Mouse (Mus musculus): ENCODE results near the gene Ccdc170.
"Not testable (repeated sequence)": the region's sequence is repeated elsewhere in the genome, so short reads cannot be mapped to it uniquely, and the experiment has no call there.

Gene Ccdc170

DNA sequence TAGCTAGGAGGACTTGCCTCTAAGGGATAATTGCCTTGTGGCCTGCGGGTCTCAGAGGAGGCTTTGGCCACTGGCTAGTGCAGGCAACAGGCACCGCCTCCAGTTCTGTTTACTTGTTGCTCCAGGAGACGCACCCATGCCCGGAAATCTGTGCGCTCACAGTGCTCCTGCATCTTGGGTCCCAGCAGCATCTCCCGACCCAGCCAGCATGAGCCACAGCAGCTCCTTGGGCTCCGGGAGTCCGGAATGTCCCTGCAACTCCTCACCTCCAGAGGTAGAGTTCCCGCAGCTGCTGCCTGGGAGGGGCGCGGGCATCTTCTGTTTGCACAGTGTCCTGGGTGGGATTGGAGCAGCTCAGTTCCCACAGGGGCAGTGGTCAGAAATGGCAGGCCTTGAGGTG is at the start of gene Ccdc170:
Gene Ccdc170, plus strand, starts transcription at position 148 of the 400 bp plus-strand sequence.
- no peak for DNase-seq (ENCODE audit: low read depth, low spot score)

DNA sequence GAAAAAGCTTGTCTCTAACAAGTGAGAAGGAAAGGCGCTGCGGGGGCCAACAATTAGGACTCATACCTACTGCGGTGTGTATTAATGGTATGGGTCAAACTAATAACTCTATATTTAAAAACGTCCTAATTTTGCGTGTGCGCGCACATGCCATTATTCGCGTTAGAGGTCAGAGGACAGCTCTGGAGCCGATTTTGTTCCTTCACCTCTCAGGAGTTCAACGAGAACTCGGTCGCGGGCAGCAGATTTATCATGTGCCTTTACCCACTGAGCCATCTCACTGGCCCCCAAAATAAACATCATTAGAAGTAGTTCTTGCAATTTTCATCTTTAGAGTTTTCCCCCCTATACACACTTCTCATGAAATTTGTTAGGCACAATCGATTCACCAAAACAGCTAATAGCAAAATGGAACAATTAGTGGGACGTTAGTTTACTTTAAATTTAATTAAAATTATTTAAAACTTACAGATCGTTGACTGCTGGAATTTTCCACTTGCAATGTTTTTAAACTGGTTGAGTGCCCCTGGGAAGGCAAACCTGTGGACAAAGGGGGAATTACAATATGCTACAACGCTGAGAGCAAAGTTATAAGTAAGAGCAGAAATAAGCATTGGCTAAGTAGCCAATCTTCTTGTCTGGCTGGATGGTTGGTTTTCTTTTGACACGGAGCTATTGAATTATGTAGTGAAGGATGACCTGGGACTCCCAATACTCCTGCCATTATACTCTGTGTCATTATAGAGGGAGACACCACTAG is 49.1 kb upstream of the Ccdc170 start:
- no peak for DNase-seq (ENCODE audit: low read depth, low spot score)

DNA sequence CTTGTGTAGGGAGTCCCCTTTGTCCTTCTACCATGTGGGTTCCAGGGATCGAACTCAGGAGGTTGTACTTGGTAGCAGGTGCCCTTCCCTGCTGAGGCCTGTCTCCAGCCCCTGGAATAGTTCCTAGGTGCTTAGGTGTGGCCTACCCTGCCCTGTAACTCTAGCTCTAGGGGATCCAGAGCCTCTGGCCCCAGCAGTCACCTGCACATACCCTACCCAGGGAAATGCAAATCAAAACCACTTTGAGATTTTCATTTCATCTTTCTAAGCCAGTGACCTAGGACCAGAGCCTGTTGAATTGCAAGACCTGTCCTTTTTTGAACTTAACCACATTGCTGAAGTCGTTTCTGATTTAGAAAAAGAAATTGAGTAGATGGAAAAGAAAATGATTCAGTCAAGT is 48.4 kb upstream of the Ccdc170 start:
- DNase-seq (ENCODE audit: low read depth, low spot score) = not testable (repeated sequence)

DNA sequence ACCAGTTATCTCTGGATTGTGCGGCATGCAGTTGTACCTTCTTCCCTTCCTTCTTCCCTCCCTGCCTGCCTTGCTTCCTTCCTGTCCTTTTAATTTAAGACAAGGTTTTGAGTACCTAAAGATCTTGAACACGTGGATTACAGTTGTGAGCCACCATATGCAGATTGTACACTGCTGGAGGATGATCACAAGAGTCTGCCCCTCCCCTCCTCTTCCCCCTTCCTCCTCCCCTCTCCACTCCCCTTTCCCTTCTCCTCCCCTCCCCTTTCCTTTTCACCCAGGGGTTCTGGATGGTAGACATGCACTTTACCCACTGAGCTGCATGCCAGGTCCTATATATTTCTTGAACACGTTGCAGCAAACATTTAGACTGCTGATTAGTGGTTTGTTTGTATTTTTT is 46.9 kb upstream of the Ccdc170 start:
- DNase-seq (ENCODE audit: low read depth, low spot score) = no peak

DNA sequence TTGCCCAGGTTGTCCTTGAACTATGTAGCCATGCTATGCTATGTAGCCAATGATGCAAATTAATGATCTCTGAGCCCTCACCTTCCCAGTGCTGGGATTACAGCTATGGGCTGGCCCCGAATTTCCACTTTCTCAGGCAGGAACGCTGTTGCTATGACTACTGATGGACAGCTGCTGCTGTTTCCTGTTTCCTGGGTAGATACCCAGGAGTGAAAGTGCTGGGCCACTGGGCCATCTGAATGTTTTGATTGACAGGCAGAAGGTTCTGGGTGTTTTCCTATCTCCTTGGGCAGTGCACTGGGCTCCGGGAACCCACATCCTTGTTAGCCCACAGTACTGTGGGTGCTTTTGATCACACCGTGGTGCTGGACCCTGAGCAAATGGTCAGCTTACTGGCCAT is 25.9 kb upstream of the Ccdc170 start:
- no peak for DNase-seq (ENCODE audit: low read depth, low spot score)

DNA sequence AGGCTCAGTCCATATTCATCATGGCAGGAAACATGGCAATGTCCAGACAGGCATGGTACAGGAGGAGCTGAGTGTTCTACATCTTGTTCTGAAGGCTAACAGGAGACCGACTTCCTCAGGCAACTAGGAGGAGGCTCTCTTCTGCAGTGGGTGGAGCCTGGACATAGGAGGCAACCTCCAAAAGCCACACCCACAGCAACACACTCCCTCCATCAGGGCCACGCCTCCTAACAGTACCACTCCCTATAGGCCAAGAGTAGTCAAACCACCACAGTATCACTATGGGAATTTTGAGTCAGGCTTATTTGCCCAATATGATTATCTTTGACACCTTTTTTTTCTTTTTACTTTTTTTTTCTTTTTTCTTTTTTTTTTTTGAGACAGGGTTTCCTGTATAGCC is 22.1 kb upstream of the Ccdc170 start:
- no peak for DNase-seq (ENCODE audit: low read depth, low spot score)

GRCm38 (mm10) chr10:4465799-4466198 is 16.5 kb upstream of the Ccdc170 start:
- DNase-seq (ENCODE audit: low read depth, low spot score) = no peak

GRCm38 (mm10) chr10:4469406-4469805 is 12.9 kb upstream of the Ccdc170 start:
- DNase-seq (ENCODE audit: low read depth, low spot score) = no peak

- no peak for DNase-seq (ENCODE audit: low read depth, low spot score)
Measured at GRCm38 (mm10) chr10:4473591-4473993, 8.7 kb upstream of the Ccdc170 start.

DNA sequence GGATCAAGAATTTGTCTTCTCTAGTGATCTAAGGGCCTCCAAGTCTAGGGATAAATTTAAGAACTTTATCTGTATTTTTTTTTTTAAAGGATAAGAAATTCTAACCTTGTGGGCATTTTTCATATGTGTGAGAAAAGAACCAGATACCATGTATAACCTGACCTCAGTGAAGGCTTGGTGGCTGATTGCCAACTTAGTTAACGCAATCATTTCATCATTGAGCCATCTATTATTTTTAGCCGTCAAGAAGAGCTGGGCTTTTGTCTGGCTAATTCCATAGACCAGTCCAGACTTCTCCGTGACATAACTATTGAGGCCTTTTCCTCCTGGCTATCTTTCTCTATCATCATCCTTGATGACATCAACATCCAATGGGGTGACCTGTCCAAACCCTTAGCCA is 6.9 kb upstream of the Ccdc170 start:
- no peak for DNase-seq (ENCODE audit: low read depth, low spot score)

DNA sequence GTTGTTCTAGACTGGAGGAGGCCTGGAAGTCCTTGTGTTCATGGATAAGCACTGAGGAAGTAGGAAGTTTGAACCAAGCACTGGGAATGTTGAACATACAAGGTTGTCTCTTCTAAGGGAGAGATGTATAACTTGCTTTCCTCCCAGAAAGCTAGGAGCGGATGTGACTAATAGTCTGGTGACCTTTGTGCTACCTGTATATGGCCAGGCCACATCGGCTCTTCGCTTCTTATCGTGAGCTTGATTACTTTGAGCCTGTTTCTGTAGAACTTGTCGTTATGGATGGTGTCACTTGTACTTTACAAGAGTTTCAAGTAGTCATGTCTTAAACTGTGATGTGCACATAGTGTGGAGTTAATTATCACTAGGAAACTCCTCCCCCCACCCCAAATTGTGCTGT is 5.7 kb upstream of the Ccdc170 start:
- no peak for DNase-seq (ENCODE audit: low read depth, low spot score)

- DNase-seq (ENCODE audit: low read depth, low spot score) = no peak
Measured at GRCm38 (mm10) chr10:4480929-4481328, 1.4 kb upstream of the Ccdc170 start.

DNA sequence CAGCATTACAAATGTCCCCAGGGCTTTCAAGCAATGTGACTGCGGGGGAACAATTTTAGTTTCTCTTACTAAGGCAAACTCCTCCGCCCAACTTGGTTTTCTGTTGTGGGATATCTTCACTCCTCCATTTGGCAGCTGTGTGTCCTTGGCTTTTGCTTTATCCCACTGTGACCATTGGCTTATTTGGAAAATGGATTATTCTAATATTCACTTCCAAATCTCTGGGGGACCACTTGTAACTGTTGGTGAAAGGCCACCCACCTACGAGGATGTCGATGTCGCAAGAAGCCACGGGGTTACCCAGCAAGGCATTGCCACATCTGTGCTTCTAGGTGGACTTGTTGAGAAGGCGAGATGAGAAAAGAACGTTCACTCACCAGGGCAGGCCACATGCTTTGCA is 607 bp upstream of the Ccdc170 start:
- DNase-seq (ENCODE audit: low read depth, low spot score) = no peak

- DNase-seq (ENCODE audit: low read depth, low spot score) = no peak
Measured at GRCm38 (mm10) chr10:4483848-4484247, 1.5 kb downstream of the Ccdc170 start.

GRCm38 (mm10) chr10:4484986-4485385 is 2.7 kb downstream of the Ccdc170 start:
- DNase-seq (ENCODE audit: low read depth, low spot score) = no peak

DNA sequence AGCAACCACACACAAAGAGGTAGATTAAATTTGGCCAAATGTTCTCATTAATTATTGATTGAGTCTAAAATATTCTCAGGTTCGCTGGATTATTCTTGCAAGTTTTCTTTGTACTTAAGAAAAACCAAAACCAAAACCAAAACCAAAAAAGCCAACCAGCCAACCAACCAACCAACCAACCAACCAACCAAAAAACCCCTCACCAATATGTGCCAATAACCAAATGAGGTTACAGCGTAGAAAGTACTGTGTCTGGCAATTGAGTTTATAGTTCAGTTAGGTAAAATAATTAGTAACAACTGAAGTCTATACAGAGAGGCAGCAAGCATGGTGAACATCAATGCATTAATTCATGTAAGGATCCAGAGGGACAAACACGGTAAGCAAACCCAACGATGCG is 7.6 kb downstream of the Ccdc170 start:
- no peak for DNase-seq (ENCODE audit: low read depth, low spot score)

DNA sequence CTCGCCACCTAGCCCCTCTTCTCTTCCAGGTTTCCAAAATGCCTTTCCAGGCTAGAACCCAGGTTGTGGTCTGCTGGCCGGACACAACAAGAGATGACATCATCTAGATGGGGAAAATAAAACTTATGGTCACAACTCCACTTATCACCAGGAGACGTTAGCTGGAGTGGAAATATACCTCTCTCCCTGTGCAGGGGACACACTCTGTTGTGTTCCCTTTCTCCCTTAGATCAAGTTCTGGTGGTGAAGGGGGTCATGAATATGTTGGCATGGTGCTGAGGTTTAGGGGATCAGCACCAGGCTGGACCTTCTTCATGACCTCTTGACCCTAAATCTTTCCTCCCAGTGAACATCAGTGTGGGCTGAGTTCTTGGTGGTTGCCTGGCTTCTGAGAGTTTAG is 9.0 kb downstream of the Ccdc170 start:
- DNase-seq (ENCODE audit: low read depth, low spot score) = no peak

DNA sequence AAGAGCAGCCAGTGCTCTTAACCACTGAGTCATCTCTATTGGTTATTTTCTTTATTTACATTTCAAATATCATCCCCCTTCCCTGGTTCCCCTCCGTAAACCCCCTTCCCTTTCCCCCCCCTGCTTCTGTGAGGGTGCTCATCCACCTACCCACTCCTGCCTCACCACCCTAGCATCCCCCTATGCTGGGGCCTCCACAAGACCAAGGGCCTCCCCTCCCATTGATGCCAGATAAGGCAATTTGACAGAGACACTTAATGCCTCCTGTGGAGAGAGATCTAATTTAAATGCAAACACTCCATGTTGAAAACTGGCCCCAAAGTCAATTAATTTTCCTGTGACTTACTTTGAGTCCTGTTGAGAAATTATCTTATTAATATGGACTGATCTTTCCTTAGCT is 9.7 kb downstream of the Ccdc170 start:
- DNase-seq (ENCODE audit: low read depth, low spot score) = no peak

DNA sequence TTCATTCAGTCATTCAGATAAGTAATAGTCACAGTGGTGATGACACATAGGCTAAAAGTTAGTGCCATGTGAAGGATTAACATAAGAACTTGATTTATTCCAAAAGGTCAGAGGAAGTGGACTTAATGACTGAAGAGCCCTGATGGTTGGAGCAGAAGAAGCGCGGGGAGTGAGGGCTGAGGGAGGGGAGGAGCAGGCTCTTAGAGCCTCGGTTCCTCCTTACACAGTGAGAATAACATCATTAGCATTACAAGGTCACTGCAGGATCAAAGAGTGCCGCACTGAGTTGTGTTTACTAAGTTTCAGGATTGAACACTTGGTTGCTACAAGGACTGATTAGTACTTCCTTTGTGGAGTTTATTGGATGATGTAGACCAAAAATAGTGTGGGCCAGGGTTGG is 10.6 kb downstream of the Ccdc170 start:
- no peak for DNase-seq (ENCODE audit: low read depth, low spot score)

GRCm38 (mm10) chr10:4503251-4503650 is 20.9 kb downstream of the Ccdc170 start:
- no peak for DNase-seq (ENCODE audit: low read depth, low spot score)

DNA sequence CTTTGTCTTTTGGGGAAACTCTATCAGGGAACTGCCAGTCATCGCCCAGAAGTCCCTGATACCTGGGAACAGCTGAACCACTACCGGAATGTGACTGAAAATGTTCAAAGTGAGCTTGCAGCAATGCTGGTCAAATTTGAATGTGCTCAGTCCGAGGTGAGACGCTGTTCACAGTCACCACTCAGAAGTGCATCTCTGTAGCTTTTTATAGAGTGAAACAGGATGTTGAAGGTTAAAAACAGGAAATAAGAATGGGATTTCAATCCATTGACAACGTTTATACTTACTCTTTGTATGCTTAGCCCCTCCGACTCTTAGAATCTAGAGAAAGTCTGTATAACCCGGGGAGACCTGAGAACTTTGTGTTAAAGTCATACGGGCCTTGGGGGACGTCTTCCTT is 30.4 kb downstream of the Ccdc170 start:
- no peak for DNase-seq (ENCODE audit: low read depth, low spot score)

DNA sequence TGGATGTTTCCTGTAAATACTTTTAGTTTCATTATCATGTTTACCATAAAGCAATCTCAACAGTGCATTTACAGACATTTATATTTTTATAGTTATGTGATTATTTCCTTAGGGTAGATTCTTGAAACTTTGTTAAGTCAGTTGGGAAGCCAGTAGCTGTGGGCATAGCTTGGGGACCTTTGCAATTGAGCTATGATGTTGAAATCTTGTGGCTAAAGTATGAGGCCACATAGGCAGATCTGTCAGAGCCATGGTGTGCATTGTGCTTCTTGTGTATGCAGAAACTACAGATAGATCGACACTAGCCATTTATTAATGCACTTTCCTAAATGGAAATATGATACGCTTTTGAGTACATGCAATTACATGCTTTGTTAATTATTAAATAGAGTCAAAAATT is 35.3 kb downstream of the Ccdc170 start:
- DNase-seq (ENCODE audit: low read depth, low spot score) = no peak

DNA sequence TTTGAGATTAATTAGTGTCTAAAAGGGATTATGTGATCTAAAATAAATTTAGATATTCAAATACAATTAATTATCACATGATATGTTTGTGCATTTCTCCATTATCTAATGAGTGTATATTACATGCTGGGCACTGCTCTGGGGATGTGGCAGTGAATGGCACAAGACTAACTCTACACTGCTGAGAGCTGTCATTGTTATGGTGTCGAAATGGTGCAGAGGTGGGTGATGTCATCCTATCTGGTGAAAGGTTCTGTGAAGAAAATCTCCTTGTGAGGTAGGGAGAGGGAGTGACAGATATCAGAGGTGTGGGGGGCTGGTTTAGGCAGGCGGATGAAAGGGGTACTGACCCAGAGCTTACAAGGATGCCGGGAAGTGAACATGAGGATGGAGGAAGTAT is 37.3 kb downstream of the Ccdc170 start:
- no peak for DNase-seq (ENCODE audit: low read depth, low spot score)

All from telencephalon, adult 2 months (tissue).